8 mouse cellular contexts compared by ENCODE assay signal in genomic region chr7:128003688-128004087, GRCm38 (mm10). TPM values are rescaled to one million over a fixed set of nuclear protein-coding genes. Genes with fewer than 3 reads are reported as not detected.
DNase-seq lines count a peak whose midpoint lies in the region; ATAC-seq lines count a peak whose summit lies in the region.

Trim72 (plus strand) TSS chr7:128003949.

- peak within 1 kb of the TSS; percentile 12; the same call in 1 of the 2 replicates for H3K4me3 ChIP-seq in lung, embryonic 15.5 days
- no peak within 1 kb of the TSS for H3K4me3 ChIP-seq in forebrain, embryonic 13.5 days
- no peak within 1 kb of the TSS for H3K4me3 ChIP-seq in midbrain, embryonic 15.5 days

- H3K9ac ChIP-seq in lung, embryonic 15.5 days, result no peak within 1 kb of the TSS
- 0 out of 2 replicates have a peak within 1 kb of the TSS, but pooled peaks have one; percentile 13 for H3K9ac ChIP-seq in forebrain, embryonic 13.5 days
- H3K9ac ChIP-seq in midbrain, embryonic 15.5 days, result no peak within 1 kb of the TSS

- DNase-seq in lung, adult 18-20 months, result no peak
- peak; percentile 49 for DNase-seq in heart, postnatal 4 days
- no peak for DNase-seq in urinary bladder, postnatal 14 days (ENCODE audit: low spot score)
- no peak for DNase-seq in adrenal gland, adult 2 months

- H3K36me3 ChIP-seq in lung, embryonic 15.5 days, result no peaks in the 10 kb centered on the region
- H3K36me3 ChIP-seq in forebrain, embryonic 13.5 days (ENCODE audit: poor library complexity, severe bottlenecking), result no peaks in the 10 kb centered on the region
- no peaks in the 10 kb centered on the region for H3K36me3 ChIP-seq in midbrain, embryonic 15.5 days (replicated peaks)

- peaks cover 4% of the 10 kb centered on the region; the same call in 1 of the 2 replicates for H3K27me3 ChIP-seq in lung, embryonic 15.5 days
- peaks cover 19% of the 10 kb centered on the region for H3K27me3 ChIP-seq in forebrain, embryonic 13.5 days
- H3K27me3 ChIP-seq in midbrain, embryonic 15.5 days (replicated peaks), result no peaks in the 10 kb centered on the region; the same call in 1 of the 2 replicates

- H3K9me3 ChIP-seq in lung, embryonic 15.5 days, result no peaks in the 10 kb centered on the region
- H3K9me3 ChIP-seq in forebrain, embryonic 13.5 days (replicated peaks), result no peaks in the 10 kb centered on the region; the same call in 1 of the 2 replicates
- no peaks in the 10 kb centered on the region for H3K9me3 ChIP-seq in midbrain, embryonic 15.5 days

- H3K4me1 ChIP-seq in lung, embryonic 15.5 days, result peaks cover 14% of the 10 kb centered on the region; the same call in 1 of the 2 replicates
- peaks cover 7% of the 10 kb centered on the region; the same call in 1 of the 2 replicates for H3K4me1 ChIP-seq in forebrain, embryonic 13.5 days
- peaks cover 6% of the 10 kb centered on the region; the same call in 1 of the 2 replicates for H3K4me1 ChIP-seq in midbrain, embryonic 15.5 days

- peak within 1 kb of the TSS; percentile 79 for H3K27ac ChIP-seq in lung, embryonic 15.5 days
- no peak within 1 kb of the TSS for H3K27ac ChIP-seq in forebrain, embryonic 13.5 days
- no peak within 1 kb of the TSS for H3K27ac ChIP-seq in midbrain, embryonic 15.5 days

- no peak for ATAC-seq in lung, embryonic 15.5 days (ENCODE audit: borderline replicate concordance, extremely low read depth, low FRiP score, low TSS enrichment)
- ATAC-seq in forebrain, embryonic 13.5 days, result no peak
- ATAC-seq in midbrain, embryonic 15.5 days (replicated peaks), result no peak
- ATAC-seq in granulocyte monocyte progenitor cell, adult 5-6 weeks (replicated peaks; ENCODE audit: poor library complexity, severe bottlenecking), result no peak

- peak within 1 kb of the TSS; percentile 46 for H3K4me2 ChIP-seq in lung, embryonic 15.5 days
- H3K4me2 ChIP-seq in forebrain, embryonic 13.5 days, result peak within 1 kb of the TSS; percentile 28
- H3K4me2 ChIP-seq in midbrain, embryonic 15.5 days, result peak within 1 kb of the TSS; percentile 21

- WGBS in lung, embryonic 15.5 days, result 79% methylated on average over 2 of the region's 2 CpGs
- 90% methylated on average over 2 of the region's 2 CpGs for WGBS in forebrain, embryonic 13.5 days
- 96% methylated on average over 2 of the region's 2 CpGs for WGBS in midbrain, embryonic 15.5 days

RNA-seq across cellular contexts. Expression of gene Trim72, which starts in this region (rescaled TPM):
- 0.10 TPM in 1 of 2 replicates, not detected in the other for polyA plus RNA-seq in lung, embryonic 15.5 days (2015; fragmentation: Nextera tagmentation; extraction: Ambion mirVana)
- polyA plus RNA-seq in forebrain, embryonic 13.5 days (2015; fragmentation: Nextera tagmentation; extraction: Ambion mirVana), result not detected in 2 replicates
- total RNA-seq in heart, postnatal 4 days (2021), result 10 to 100 TPM; 66.9 to 69.8 TPM
- polyA plus RNA-seq in midbrain, embryonic 15.5 days (2015; fragmentation: Nextera tagmentation; extraction: Ambion mirVana), result 0.10 TPM in 1 of 2 replicates, not detected in the other
- not detected in 2 replicates for total RNA-seq in granulocyte monocyte progenitor cell, adult 5-6 weeks (2014; fragmentation: Nextera tagmentation)
- total RNA-seq in granulocyte monocyte progenitor cell, adult 5-6 weeks (2017), result not detected in 2 replicates
- total RNA-seq in adrenal gland, adult 2 months (2021), result under 1 TPM in 1 of 2 experiments, not detected in 1; 0.17 TPM
- 0.16 and 0.29 TPM in 2 replicates for polyA plus RNA-seq in adrenal gland, adult 2 months (2012; rRNA removed)

Comparison
In these comparisons a context has a peak if more than half of its experiments do, and no peak if none do; other contexts are left out.
1. RNA of gene Trim72 (total RNA-seq): 66.9 to 69.8 TPM in heart, postnatal 4 days; 0.17 TPM in adrenal gland, adult 2 months and not detected in granulocyte monocyte progenitor cell, adult 5-6 weeks; every median in the first group is over 10 times any median in the second.
2. Peak in every context shown above with its lines, with median percentiles within 50 percentile points of each other: H3K4me2 ChIP-seq.